ENCODE assay signal across 9 mouse cellular contexts in genomic region chr4:104911685-104912084, GRCm38 (mm10). TPM values are rescaled to one million over a fixed set of nuclear protein-coding genes. Genes with fewer than 3 reads are reported as not detected.
DNase-seq lines count a peak whose midpoint lies in the region; ATAC-seq and TF ChIP-seq lines count a peak whose summit lies in the region.
"Had no signal": no experiment of that assay in that cellular context is flagged by ENCODE, and none has a peak within 500 bp of the region (broad histone marks: within the 10 kb centered on the region; RNA-seq: fewer than 3 reads in every experiment).

No protein-coding gene starts in this region.

- H3K27ac ChIP-seq in forebrain, embryonic 11.5 days (ENCODE audit: low read depth, low read length): no peak overlapping the region
- H3K27ac ChIP-seq in forebrain, embryonic 12.5 days: no peak overlapping the region
- no peak overlapping the region for H3K27ac ChIP-seq in forebrain, embryonic 13.5 days
- H3K27ac ChIP-seq in stomach, postnatal 0 days (replicated peaks): no peak overlapping the region
- H3K27ac ChIP-seq: midbrain, embryonic 12.5 days had no signal

- WGBS in forebrain, embryonic 11.5 days: 32% methylated on average over 7 of the region's 7 CpGs
- 35% methylated on average over 7 of the region's 7 CpGs for whole genome bisulfite sequencing in forebrain, embryonic 12.5 days
- 29% methylated on average over 7 of the region's 7 CpGs for WGBS in forebrain, embryonic 13.5 days
- 27% methylated on average over 7 of the region's 7 CpGs for WGBS in stomach, postnatal 0 days

- no peak overlapping the region for H3K9ac ChIP-seq in forebrain, embryonic 11.5 days (ENCODE audit: low read length)
- no peak overlapping the region for H3K9ac ChIP-seq in forebrain, embryonic 12.5 days
- no peak overlapping the region for H3K9ac ChIP-seq in forebrain, embryonic 13.5 days
- no peak overlapping the region for H3K9ac ChIP-seq in stomach, postnatal 0 days (ENCODE audit: low read length)
- H3K9ac ChIP-seq: midbrain, embryonic 12.5 days had no signal

- no peak for TF ChIP-seq EP300 in stomach, postnatal 0 days (optimal IDR thresholded peaks at IDR 0.05)

- no peaks in the 10 kb centered on the region for H3K9me3 ChIP-seq in forebrain, embryonic 11.5 days (ENCODE audit: control insufficient read depth, low read length)
- H3K9me3 ChIP-seq in forebrain, embryonic 12.5 days: no peaks in the 10 kb centered on the region
- H3K9me3 ChIP-seq in forebrain, embryonic 13.5 days (replicated peaks): no peaks in the 10 kb centered on the region
- H3K9me3 ChIP-seq in stomach, postnatal 0 days (ENCODE audit: control insufficient read depth, low read length): no peaks in the 10 kb centered on the region
- H3K9me3 ChIP-seq: midbrain, embryonic 12.5 days had no signal

- peak; percentile 79 for TF ChIP-seq CTCF in brain, embryonic 14.5 days (IDR thresholded peaks at IDR 0.05; ENCODE audit: borderline replicate concordance, extremely low read depth, insufficient read depth, insufficient read length)
- peak; percentile 91 for TF ChIP-seq CTCF in stomach, postnatal 0 days (IDR thresholded peaks at IDR 0.05; ENCODE audit: low read depth)

- no peaks in the 10 kb centered on the region for H3K36me3 ChIP-seq in forebrain, embryonic 11.5 days (ENCODE audit: control insufficient read depth, insufficient read depth, low read length)
- no peaks in the 10 kb centered on the region for H3K36me3 ChIP-seq in forebrain, embryonic 12.5 days (replicated peaks)
- H3K36me3 ChIP-seq in forebrain, embryonic 13.5 days (ENCODE audit: poor library complexity, severe bottlenecking): no peaks in the 10 kb centered on the region
- no peaks in the 10 kb centered on the region for H3K36me3 ChIP-seq in stomach, postnatal 0 days (ENCODE audit: control insufficient read depth, insufficient read depth, low read length)
- H3K36me3 ChIP-seq: midbrain, embryonic 12.5 days had no signal

- no peak overlapping the region for H3K4me3 ChIP-seq in forebrain, embryonic 11.5 days (ENCODE audit: low read depth, low read length)
- no peak overlapping the region for H3K4me3 ChIP-seq in forebrain, embryonic 12.5 days (replicated peaks)
- H3K4me3 ChIP-seq in forebrain, embryonic 13.5 days: no peak overlapping the region
- H3K4me3 ChIP-seq in stomach, postnatal 0 days (ENCODE audit: low read depth, low read length): no peak overlapping the region
- H3K4me3 ChIP-seq: midbrain, embryonic 12.5 days had no signal

- TF ChIP-seq POLR2A in brain, embryonic 14.5 days (IDR thresholded peaks at IDR 0.05; ENCODE audit: borderline replicate concordance, extremely low read depth, insufficient read depth, insufficient read length, poor library complexity, severe bottlenecking): no peak

- H3K4me2 ChIP-seq in forebrain, embryonic 11.5 days (ENCODE audit: low read depth, low read length, severe bottlenecking): no peak overlapping the region
- H3K4me2 ChIP-seq in forebrain, embryonic 12.5 days: no peak overlapping the region
- H3K4me2 ChIP-seq in forebrain, embryonic 13.5 days: no peak overlapping the region
- H3K4me2 ChIP-seq in stomach, postnatal 0 days (replicated peaks; ENCODE audit: low read depth): no peak overlapping the region
- H3K4me2 ChIP-seq: midbrain, embryonic 12.5 days had no signal

- peak; percentile 86 for DNase-seq in forebrain, embryonic 11.5 days (ENCODE audit: low spot score)
- peak; percentile 69 for DNase-seq in brain, embryonic 14.5 days (ENCODE audit: low read depth)
- peak; percentile 49 to 58 for DNase-seq in layer of hippocampus, postnatal 36 days
- peak; percentile 77 for DNase-seq in stomach, postnatal 0 days (ENCODE audit: low spot score)

- no peaks in the 10 kb centered on the region; the same call in 1 of the 2 replicates for H3K4me1 ChIP-seq in forebrain, embryonic 11.5 days (replicated peaks; ENCODE audit: control insufficient read depth, insufficient read depth, low read length)
- H3K4me1 ChIP-seq in forebrain, embryonic 12.5 days: peaks cover 10% of the 10 kb centered on the region
- H3K4me1 ChIP-seq in forebrain, embryonic 13.5 days: peaks cover 5% of the 10 kb centered on the region
- no peaks in the 10 kb centered on the region for H3K4me1 ChIP-seq in stomach, postnatal 0 days (replicated peaks; ENCODE audit: control insufficient read depth, insufficient read depth)

- H3K27me3 ChIP-seq in forebrain, embryonic 11.5 days (ENCODE audit: control insufficient read depth, insufficient read depth, low read length): no peaks in the 10 kb centered on the region; the same call in 1 of the 2 replicates
- peaks cover 16% of the 10 kb centered on the region for H3K27me3 ChIP-seq in forebrain, embryonic 12.5 days
- H3K27me3 ChIP-seq in forebrain, embryonic 13.5 days: no peaks in the 10 kb centered on the region; the same call in 1 of the 2 replicates
- no peaks in the 10 kb centered on the region for H3K27me3 ChIP-seq in stomach, postnatal 0 days (ENCODE audit: control insufficient read depth, insufficient read depth, low read length)

- ATAC-seq in forebrain, embryonic 11.5 days (replicated peaks; ENCODE audit: low FRiP score): peak; percentile 46; the same call in 1 of the 2 replicates
- ATAC-seq in forebrain, embryonic 12.5 days (ENCODE audit: low FRiP score): no peak
- 0 out of 2 replicates have a peak, but pooled peaks have one; percentile 43 for ATAC-seq in forebrain, embryonic 13.5 days
- ATAC-seq in hematopoietic stem cell, adult 5-6 weeks (replicated peaks in 1 of 2; ENCODE audit: insufficient read depth in 1 of 2, low FRiP score in 2 of 2, low TSS enrichment in 1 of 2, low read depth in 1 of 2, poor library complexity in 2 of 2, severe bottlenecking in 2 of 2): peak; percentile 80 to 89
- ATAC-seq in megakaryocyte-erythroid progenitor cell, adult 5-6 weeks (replicated peaks; ENCODE audit: low FRiP score, low TSS enrichment, poor library complexity, severe bottlenecking): peak; percentile 94
- 0 out of 2 replicates have a peak, but pooled peaks have one; percentile 65 for ATAC-seq in stomach, postnatal 0 days (ENCODE audit: low FRiP score, low TSS enrichment)

RNA-seq across cellular contexts. Expression of gene Fyb2, which starts 1.6 kb away (rescaled TPM):
- 0.17 TPM in 1 of 2 replicates, not detected in the other for polyA plus RNA-seq in forebrain, embryonic 11.5 days (2014; fragmentation: Nextera tagmentation; extraction: Ambion mirVana)
- polyA plus RNA-seq in forebrain, embryonic 12.5 days (2016; fragmentation: Nextera tagmentation; extraction: Ambion mirVana): 0.19 and 0.33 TPM in 2 replicates
- 0.23 and 0.24 TPM in 2 replicates for polyA plus RNA-seq in brain, embryonic 14.5 days (2012; rRNA removed)
- polyA plus RNA-seq in forebrain, embryonic 13.5 days (2015; fragmentation: Nextera tagmentation; extraction: Ambion mirVana): 0.09 and 0.12 TPM in 2 replicates
- not detected in 2 replicates for total RNA-seq in hematopoietic stem cell, adult 5-6 weeks (2017)
- 1 to 10 TPM; 2.4 to 2.5 TPM for total RNA-seq in layer of hippocampus, postnatal 36 days (2021)
- total RNA-seq in megakaryocyte-erythroid progenitor cell, adult 5-6 weeks (2014; fragmentation: Nextera tagmentation): not detected in 2 replicates
- not detected in 2 replicates for total RNA-seq in megakaryocyte-erythroid progenitor cell, adult 5-6 weeks (2017)
- polyA plus RNA-seq in stomach, postnatal 0 days (2015; fragmentation: Nextera tagmentation; extraction: Ambion mirVana): 0.06 and 0.10 TPM in 2 replicates

RNA-seq across cellular contexts. Expression of gene C8a, which starts 35.5 kb away (rescaled TPM):
- polyA plus RNA-seq in forebrain, embryonic 11.5 days (2014; fragmentation: Nextera tagmentation; extraction: Ambion mirVana): not detected in 2 replicates
- not detected in 2 replicates for polyA plus RNA-seq in forebrain, embryonic 12.5 days (2016; fragmentation: Nextera tagmentation; extraction: Ambion mirVana)
- 0.04 and 0.06 TPM in 2 replicates for polyA plus RNA-seq in brain, embryonic 14.5 days (2012; rRNA removed)
- polyA plus RNA-seq in forebrain, embryonic 13.5 days (2015; fragmentation: Nextera tagmentation; extraction: Ambion mirVana): not detected in 2 replicates
- not detected in 2 replicates for total RNA-seq in hematopoietic stem cell, adult 5-6 weeks (2017)
- total RNA-seq in layer of hippocampus, postnatal 36 days (2021): not detected
- not detected in 2 replicates for total RNA-seq in megakaryocyte-erythroid progenitor cell, adult 5-6 weeks (2014; fragmentation: Nextera tagmentation)
- not detected in 2 replicates for total RNA-seq in megakaryocyte-erythroid progenitor cell, adult 5-6 weeks (2017)
- polyA plus RNA-seq in stomach, postnatal 0 days (2015; fragmentation: Nextera tagmentation; extraction: Ambion mirVana): 0.06 TPM in 1 of 2 replicates, not detected in the other
- polyA plus RNA-seq: midbrain, embryonic 12.5 days had no signal

RNA-seq across cellular contexts. Expression of gene Gm17662, which starts 54.6 kb away (rescaled TPM):
- polyA plus RNA-seq in forebrain, embryonic 11.5 days (2014; fragmentation: Nextera tagmentation; extraction: Ambion mirVana): not detected in 2 replicates
- polyA plus RNA-seq in forebrain, embryonic 12.5 days (2016; fragmentation: Nextera tagmentation; extraction: Ambion mirVana): not detected in 2 replicates
- polyA plus RNA-seq in brain, embryonic 14.5 days (2012; rRNA removed): not detected in 2 replicates
- not detected in 2 replicates for polyA plus RNA-seq in forebrain, embryonic 13.5 days (2015; fragmentation: Nextera tagmentation; extraction: Ambion mirVana)
- not detected in 2 replicates for total RNA-seq in hematopoietic stem cell, adult 5-6 weeks (2017)
- total RNA-seq in layer of hippocampus, postnatal 36 days (2021): not detected
- total RNA-seq in megakaryocyte-erythroid progenitor cell, adult 5-6 weeks (2014; fragmentation: Nextera tagmentation): not detected in 2 replicates
- not detected in 2 replicates for total RNA-seq in megakaryocyte-erythroid progenitor cell, adult 5-6 weeks (2017)
- not detected in 2 replicates for polyA plus RNA-seq in stomach, postnatal 0 days (2015; fragmentation: Nextera tagmentation; extraction: Ambion mirVana)
- polyA plus RNA-seq: midbrain, embryonic 12.5 days had no signal
